Mouse (Mus musculus): ENCODE measurements around the gene Vps45. TPM values are rescaled to one million over a fixed set of nuclear protein-coding genes. Genes with fewer than 3 reads are reported as not detected.

Vps45 gene
- total and polyA plus RNA-seq, 3 experiments, result 20.6 to 92.0 (median 28.9) TPM

DNA sequence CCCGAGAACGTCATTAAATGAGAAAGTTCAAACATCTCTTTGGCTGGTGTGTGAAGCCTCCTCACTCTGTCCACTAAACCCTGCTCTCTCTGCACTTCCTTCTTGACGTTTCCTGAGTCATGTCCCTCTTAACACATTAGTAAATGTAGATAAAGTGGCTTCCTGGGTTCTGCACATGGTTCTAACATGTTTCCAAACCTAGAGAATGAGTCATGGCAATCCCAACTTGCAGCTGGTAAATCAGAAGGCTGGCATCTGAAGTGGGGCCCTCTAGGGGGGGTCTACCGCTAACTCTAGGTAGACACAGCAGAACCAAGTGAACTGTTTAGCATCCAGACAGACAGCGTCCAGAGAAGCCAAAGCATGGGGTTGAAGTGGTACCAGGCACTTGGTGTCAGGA, 40.8 kb downstream of the Vps45 start:
- DNase-seq (ENCODE audit: low read depth, low spot score), result peak; percentile 80
- Histone ChIP-seq H3K4me3 (ENCODE audit: control insufficient read depth in 1 of 2, insufficient read depth in 1 of 2, low read depth in 2 of 2, low read length in 2 of 2) (no peak overlapping the region), H3K9me3 (replicated peaks; ENCODE audit: insufficient read depth, low read length) (no peaks in the 10 kb centered on the region), H3K4me1 (ENCODE audit: control insufficient read depth in 1 of 2, insufficient read depth in 2 of 2, low read length in 2 of 2) (peaks cover 12 to 15% of the 10 kb centered on the region in 2 experiments), H3K9ac (ENCODE audit: control insufficient read depth, low read depth, low read length, poor library complexity, severe bottlenecking) (no peak overlapping the region), H3K36me3 (ENCODE audit: control insufficient read depth in 1 of 2, insufficient read depth in 2 of 2, low read length in 2 of 2) (peaks cover 0 to 25% of the 10 kb centered on the region in 2 experiments; a peak in 2 of 4 replicates), H3K79me2 (ENCODE audit: control insufficient read depth, insufficient read depth, low read length, poor library complexity) (no peaks in the 10 kb centered on the region), H3K27ac (ENCODE audit: control insufficient read depth, low read depth, low read length) (no peak overlapping the region), H3K27me3 (ENCODE audit: control insufficient read depth in 1 of 2, insufficient read depth in 2 of 2, low read length in 2 of 2) (no peaks in the 10 kb centered on the region)
- no peak for TF ChIP-seq SMC3 (IDR thresholded peaks at IDR 0.05; ENCODE audit: low read depth, low read length)
- TF ChIP-seq CHD2 (IDR thresholded peaks at IDR 0.05; ENCODE audit: low read length), result no peak
- TF ChIP-seq MYB (IDR thresholded peaks at IDR 0.05; ENCODE audit: low read depth, low read length), result no peak
- peak; percentile 22; the same call in 1 of the 2 replicates for TF ChIP-seq RCOR1 (IDR thresholded peaks at IDR 0.05; ENCODE audit: low read depth, low read length)
- peak; percentile 82 for TF ChIP-seq MYC (IDR thresholded peaks at IDR 0.05; ENCODE audit: low read depth, low read length)
- peak; percentile 78 for TF ChIP-seq MAX (IDR thresholded peaks at IDR 0.05; ENCODE audit: low read length)
- TF ChIP-seq ETS1 (IDR thresholded peaks at IDR 0.05; ENCODE audit: low read depth, low read length), result peak; percentile 77
- TF ChIP-seq EP300 (IDR thresholded peaks at IDR 0.05; ENCODE audit: low read depth in 1 of 2, low read length in 2 of 2), result peak in 1 of 2 experiments; percentile 79; a peak in 2 of 4 replicates
- TF ChIP-seq MEF2A (IDR thresholded peaks at IDR 0.05; ENCODE audit: extremely low read depth, insufficient replicate concordance, low read depth, low read length, poor library complexity, severe bottlenecking), result no peak
- TF ChIP-seq TCF12 (IDR thresholded peaks at IDR 0.05; ENCODE audit: low read depth, low read length), result no peak
- no peak for TF ChIP-seq MAZ (IDR thresholded peaks at IDR 0.05; ENCODE audit: low read depth, low read length)
- TF ChIP-seq HCFC1 (IDR thresholded peaks at IDR 0.05; ENCODE audit: low read depth, low read length), result no peak
- TF ChIP-seq ZKSCAN1 (IDR thresholded peaks at IDR 0.05; ENCODE audit: low read depth, low read length), result no peak
- TF ChIP-seq USF1 (IDR thresholded peaks at IDR 0.05; ENCODE audit: low read depth, low read length), result no peak
- no peak for TF ChIP-seq USF2 (IDR thresholded peaks at IDR 0.05; ENCODE audit: borderline replicate concordance in 1 of 2, insufficient read depth in 1 of 2, low read depth in 1 of 2, low read length in 2 of 2)
- TF ChIP-seq TAL1 (IDR thresholded peaks at IDR 0.05; ENCODE audit: low read length), result peak; percentile 41
- TF ChIP-seq GATA1 (IDR thresholded peaks at IDR 0.05; ENCODE audit: low read depth, low read length), result peak; percentile 51
- no peak for TF ChIP-seq RAD21 (IDR thresholded peaks at IDR 0.05; ENCODE audit: low read depth, low read length)
- no peak for TF ChIP-seq E2F4 (IDR thresholded peaks at IDR 0.05; ENCODE audit: borderline replicate concordance, low read depth, low read length)
- no peak for TF ChIP-seq MXI1 (IDR thresholded peaks at IDR 0.05; ENCODE audit: low read depth, low read length)
- no peak for TF ChIP-seq CTCF (IDR thresholded peaks at IDR 0.05 in 2 of 3, conservative IDR thresholded peaks at IDR 0.05 in 1 of 3; ENCODE audit: control insufficient read depth in 1 of 3, insufficient read depth in 1 of 3, low read depth in 2 of 3, low read length in 3 of 3, poor library complexity in 1 of 3, severe bottlenecking in 1 of 3)
- 0 out of 2 replicates have a peak, but pooled peaks have one; percentile 36 for TF ChIP-seq SIN3A (IDR thresholded peaks at IDR 0.05; ENCODE audit: low read length)
- no peak for TF ChIP-seq KAT2A (conservative IDR thresholded peaks at IDR 0.05; ENCODE audit: low read depth, low read length)
- no peak for TF ChIP-seq UBTF (IDR thresholded peaks at IDR 0.05; ENCODE audit: borderline replicate concordance, insufficient read depth, low read depth, low read length)
- no peak for TF ChIP-seq POLR2A (IDR thresholded peaks at IDR 0.05; ENCODE audit: control insufficient read depth in 1 of 2, insufficient read depth in 1 of 2, low read depth in 1 of 2, low read length in 2 of 2, poor library complexity in 1 of 2)
- TF ChIP-seq NELFE (IDR thresholded peaks at IDR 0.05; ENCODE audit: low read depth, low read length), result no peak
- TF ChIP-seq ZNF384 (IDR thresholded peaks at IDR 0.05; ENCODE audit: low read depth, low read length), result no peak
- no peak for TF ChIP-seq POLR2AphosphoS5 (IDR thresholded peaks at IDR 0.05; ENCODE audit: borderline replicate concordance, low read depth, low read length)
- TF ChIP-seq MAFK (IDR thresholded peaks at IDR 0.05; ENCODE audit: borderline replicate concordance, low read depth, low read length), result no peak
- no peak for TF ChIP-seq ZMIZ1 (IDR thresholded peaks at IDR 0.05; ENCODE audit: low read depth, low read length)
- TF ChIP-seq NRF1 (IDR thresholded peaks at IDR 0.05; ENCODE audit: insufficient read depth, low read depth, low read length, poor library complexity, severe bottlenecking), result no peak
- TF ChIP-seq ZC3H11A (IDR thresholded peaks at IDR 0.05; ENCODE audit: low read depth, low read length), result no peak
- TF ChIP-seq TBP (IDR thresholded peaks at IDR 0.05; ENCODE audit: low read depth, low read length), result no peak
- TF ChIP-seq JUND (IDR thresholded peaks at IDR 0.05; ENCODE audit: low read depth, low read length), result 0 out of 2 replicates have a peak, but pooled peaks have one; percentile 52
- TF ChIP-seq BHLHE40 (IDR thresholded peaks at IDR 0.05; ENCODE audit: borderline replicate concordance, low read depth, low read length), result no peak
- TF ChIP-seq ELF1 (IDR thresholded peaks at IDR 0.05; ENCODE audit: low read depth, low read length), result 0 out of 2 replicates have a peak, but pooled peaks have one; percentile 19
- TF ChIP-seq POLR2AphosphoS2 (IDR thresholded peaks at IDR 0.05; ENCODE audit: low read length), result no peak
- no peak for TF ChIP-seq GABPA (IDR thresholded peaks at IDR 0.05; ENCODE audit: low read depth, low read length)
